Mouse (Mus musculus): ENCODE measurements at regions not wholly inside any gene's neighbourhood (a gene's known extent, or its start where the extent isn't known, plus 50 kb on each side); places are given as distances from the start of the nearest gene placed in this dataset.

DNA sequence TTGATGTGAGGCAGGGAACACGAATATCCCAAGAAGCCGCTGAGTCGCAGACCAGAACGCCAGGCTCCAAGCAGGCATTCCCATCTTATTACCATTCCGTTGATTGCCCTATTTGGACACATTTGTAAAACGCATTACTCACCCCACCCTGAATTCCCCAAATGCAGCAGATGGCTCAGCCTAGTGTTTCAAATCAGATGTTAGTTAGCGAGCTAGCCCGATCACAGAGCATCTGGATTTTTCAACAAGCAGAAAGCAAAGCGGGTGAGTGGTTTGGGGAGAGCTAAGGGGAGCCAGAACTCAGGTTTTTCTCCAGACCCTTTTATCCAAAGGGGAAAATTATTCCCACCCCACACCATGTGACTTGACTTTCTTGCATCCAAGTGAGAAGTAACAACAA, 273.2 kb downstream of the Rwdd3 start:
- DNase-seq, result no peak

DNA sequence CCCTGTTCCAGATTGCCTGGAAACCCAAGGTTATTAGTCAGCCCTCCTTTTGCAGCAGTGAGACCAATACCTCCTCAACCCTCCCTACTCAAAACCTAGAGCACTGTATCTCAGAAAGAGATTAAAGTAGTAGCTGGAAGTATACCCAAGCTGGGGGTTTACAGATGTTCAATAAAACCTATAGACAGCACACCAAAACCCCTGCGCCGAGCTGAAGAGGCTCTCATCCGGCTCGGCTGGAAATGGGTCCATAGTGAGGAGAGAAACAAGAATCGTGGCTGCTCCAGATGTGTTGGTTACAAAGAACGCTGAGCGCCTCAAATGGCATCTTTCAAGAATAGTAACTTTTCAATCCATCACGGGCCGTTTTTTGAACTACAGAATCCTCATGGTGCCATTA, 273.7 kb downstream of the Rwdd3 start:
- DNase-seq, result no peak

DNA sequence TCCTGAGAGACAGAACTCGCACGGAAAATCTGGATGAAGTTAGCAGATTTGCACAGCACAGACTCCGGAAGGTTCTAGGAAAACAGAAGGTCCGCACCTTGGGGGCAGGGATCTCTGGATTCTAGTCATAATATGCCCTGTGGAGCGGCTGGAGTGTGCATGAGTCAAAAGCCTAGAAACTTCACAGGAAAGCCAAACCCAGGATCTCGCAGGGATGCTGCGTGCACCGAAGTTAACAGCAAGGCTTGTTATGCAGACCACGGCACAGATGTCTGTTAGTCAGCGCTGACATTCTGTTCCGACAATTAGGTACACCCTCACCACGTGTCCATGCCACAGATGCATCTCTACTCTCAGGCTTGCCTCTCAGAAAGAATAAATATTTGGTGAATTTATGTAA, 274.3 kb downstream of the Rwdd3 start:
- no peak for DNase-seq

DNA sequence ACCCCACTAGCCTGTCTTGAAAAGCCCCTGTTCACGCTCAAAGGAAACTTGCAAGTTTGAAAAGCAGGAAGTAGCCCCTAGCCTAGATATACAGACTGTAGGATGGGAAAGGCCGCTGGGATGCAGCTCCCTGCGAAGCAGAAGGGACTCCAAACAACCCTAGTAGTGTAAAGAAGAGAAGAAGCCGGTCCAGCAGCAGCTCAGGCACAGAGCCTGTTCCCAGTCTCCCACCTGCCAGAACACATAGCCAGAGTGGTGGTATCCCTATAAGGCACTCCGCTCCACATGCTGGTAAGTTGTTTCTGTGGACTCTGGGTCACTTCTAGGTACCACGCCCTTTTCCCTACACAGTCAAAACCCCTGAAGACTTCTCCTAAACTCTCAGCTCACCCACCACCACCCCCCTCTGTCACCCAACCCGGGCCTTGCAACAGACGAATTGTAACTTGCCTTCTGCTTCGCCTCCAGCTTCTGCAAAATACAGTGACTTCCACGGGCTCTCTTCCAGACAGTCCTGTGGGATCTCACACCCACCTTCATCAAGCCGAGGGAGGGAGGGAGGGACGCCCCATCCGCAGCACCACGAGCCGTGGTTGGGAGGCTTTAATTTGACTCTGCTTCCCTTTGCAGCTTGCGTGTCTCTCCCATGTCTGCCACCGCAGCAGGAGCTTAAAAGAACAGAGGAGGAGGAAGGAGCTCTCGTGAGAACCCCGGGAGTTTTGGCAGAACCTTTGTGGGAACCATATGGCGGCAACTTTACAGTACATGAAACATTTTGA, 285.2 kb downstream of the Rwdd3 start:
- no peak for DNase-seq

DNA sequence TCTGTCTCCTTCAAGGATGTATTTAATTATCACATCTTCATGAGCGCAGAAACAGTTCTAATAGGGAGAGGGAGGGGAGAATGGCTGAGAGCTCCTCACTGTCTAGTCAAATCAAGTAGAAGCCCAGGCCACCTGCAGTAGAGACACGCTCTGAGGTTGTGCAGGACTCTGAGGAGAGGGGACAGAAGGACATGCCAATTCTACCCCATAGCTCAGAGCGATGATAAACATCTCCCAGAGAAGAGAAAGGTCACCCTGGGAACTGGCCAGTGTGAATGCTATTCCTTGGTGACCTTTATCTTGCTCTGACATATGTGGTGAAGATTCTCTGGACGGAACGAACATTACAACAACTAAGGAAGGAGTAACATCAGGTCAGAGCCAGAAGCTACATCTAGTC, 286.1 kb downstream of the Rwdd3 start:
- no peak for DNase-seq

DNA sequence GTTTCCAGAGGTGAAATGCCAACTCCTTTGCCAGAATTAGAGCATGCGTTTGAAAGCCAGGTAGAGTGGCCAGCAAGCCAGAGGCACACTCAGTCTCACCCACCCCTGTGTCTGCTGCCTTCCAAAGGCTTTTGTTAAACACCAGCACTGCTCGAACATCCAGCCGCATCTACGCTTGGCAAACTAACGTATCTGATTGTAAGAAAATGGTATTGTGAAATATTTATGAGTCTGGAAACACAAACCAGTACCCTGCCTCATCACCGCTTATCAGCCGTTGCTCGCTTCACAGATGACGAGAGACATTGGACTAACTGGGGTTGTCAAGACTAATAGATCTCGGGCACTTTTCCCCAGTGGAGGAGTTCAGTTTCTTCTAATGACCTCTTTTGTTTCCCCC, 287.3 kb downstream of the Rwdd3 start:
- no peak for DNase-seq

DNA sequence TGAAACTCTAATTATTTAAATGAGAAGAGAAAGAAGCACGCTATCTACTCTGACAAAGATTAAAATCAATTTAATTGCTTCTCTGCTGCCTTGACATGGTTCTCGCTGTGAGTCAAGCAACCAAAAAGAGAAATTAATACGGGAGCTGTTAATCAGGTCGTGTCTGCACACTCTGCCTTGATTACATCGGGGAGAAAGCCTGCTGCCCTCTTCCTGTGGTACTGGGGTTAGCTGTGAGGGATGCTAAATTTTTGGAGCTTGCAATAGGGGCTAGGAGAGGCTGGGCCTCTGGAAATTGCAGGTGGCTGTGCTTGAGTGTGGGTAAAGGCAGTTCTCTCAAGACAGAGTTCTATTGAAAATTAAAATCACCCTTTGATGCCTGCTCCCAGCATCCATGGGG, 287.8 kb downstream of the Rwdd3 start:
- DNase-seq, result no peak

DNA sequence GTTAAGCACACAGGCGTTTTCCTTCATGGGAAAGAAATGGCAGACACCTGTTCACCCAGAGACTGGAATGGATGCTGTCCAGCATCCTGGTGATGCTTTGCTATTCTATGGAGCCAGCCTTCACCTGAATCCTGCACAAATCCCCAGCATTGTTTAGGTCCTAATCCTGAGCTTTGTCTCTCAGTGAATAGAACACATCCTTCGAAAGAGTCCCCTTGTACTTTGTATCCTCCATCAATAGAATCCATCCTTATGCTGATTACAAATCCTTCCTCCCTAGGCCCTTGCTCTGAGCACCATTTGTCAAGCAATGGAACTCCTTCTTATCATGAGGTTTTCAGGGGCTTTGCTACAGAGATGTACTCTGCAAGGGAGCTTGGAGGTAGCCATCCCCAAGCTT, 292.1 kb downstream of the Rwdd3 start:
- DNase-seq, result no peak

DNA sequence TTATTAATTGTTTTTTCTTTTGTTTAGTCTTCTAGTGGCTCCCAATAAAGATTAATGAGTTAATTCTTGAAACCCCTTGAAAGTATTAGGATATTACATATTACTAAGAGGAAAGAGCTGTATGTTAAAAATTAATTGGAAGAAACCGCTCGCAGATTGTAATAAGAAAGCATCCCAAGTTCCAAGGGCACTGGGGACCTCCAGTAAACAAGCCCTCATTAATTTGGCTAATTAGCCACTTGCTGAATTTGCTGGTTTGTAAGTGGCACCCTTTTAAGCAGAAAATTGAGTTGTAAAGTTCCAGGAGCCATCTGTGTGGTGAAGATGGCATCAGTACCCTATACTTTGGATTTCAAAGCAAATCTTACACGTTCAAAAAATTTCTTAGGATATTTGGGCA, 295.8 kb downstream of the Rwdd3 start:
- DNase-seq, result no peak

DNA sequence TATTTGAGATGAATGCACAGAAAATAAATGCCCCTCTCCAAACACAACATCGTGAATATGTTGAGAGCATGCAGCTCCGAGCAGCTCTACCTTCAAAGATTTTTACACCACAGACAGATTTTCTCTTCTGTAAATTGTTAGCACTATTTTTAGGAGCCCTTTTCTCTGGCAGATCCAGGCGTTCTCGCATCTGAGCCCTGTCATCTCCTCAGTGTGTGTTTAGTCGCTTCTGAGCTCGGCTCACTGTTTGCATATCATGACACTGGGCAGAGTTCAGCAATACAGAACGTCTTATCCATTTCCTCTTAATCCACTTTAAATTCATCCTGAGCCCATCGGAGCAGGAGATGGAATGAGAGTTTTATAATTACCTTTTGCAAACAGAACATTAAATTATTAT, 306.5 kb downstream of the Rwdd3 start:
- no peak for DNase-seq

DNA sequence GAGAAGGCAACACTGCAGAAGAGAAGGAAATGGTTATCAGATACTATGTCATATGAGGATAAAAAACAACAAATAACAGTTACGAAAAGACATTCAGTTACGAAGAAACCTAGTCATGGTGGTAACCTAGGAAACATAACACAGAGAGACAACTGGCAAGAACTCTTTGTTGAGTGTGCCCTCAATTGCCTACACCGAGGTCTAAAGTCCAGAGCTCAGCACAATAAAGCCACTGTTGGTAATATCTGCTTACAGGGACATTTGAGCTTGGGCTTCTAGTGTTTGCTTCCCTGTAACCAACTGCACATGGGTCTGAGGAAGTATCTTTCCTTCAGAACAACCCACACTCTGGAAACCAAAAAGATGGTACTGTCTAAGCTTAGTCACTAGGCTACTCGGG, 309.9 kb downstream of the Rwdd3 start:
- no peak for DNase-seq

DNA sequence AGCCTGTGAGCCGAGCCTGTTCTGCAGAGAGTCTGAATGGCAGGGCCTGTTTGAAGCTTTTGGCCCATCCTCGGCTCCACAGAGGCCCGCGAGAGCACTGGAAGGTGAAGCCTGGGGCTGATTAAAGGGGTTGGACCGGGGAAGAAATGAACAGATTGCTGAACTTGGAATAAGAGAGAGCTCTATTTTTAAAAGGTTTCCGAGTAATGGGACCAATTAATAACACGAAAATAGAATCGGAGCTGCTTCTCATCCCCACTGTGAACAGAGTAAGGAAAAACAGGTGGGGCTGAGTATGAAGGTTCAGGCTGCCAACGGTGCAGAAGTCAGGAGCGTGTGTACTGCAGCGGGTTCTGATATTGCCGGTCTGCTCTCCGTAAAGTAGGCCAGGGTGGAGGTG, 313.2 kb downstream of the Rwdd3 start:
- no peak for DNase-seq

DNA sequence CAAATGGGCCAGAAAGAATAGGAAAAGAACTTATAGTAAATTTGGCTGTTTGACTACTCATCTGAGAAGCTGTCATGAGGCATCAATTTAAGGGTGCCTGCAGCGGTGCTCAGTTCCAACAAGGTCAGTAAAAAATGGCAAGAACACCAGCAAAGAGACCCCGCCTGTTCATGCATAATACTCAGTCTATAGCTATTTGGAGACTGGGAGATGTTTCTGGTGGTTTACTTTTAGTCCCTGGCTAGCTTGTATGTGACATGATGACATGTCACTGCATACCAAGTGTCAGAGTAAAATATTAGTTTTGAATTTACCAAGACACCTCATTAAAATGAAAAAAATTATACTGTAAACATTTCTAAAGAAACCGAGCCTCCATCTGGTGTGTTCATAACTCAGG, 317.2 kb downstream of the Rwdd3 start:
- no peak for DNase-seq

DNA sequence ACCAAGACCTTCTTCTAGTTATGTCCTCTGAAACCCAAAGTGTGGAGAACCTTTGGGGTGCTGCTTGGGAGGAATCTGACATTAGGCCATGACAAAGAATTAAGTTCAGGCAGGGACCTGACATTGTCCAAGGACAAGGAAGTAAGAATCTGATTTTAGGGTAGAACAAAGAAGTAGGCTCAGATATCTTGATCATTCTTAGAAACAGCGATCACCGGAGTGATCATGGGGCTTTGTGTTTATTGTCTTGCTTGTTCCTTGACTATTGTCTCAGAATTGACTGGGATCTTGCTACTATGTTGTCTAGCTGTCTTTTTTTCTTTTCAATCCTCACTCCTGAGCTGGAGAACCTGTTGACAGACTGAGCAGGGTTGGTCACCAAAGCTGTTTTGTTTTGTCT, 327.9 kb downstream of the Rwdd3 start:
- no peak for DNase-seq

DNA sequence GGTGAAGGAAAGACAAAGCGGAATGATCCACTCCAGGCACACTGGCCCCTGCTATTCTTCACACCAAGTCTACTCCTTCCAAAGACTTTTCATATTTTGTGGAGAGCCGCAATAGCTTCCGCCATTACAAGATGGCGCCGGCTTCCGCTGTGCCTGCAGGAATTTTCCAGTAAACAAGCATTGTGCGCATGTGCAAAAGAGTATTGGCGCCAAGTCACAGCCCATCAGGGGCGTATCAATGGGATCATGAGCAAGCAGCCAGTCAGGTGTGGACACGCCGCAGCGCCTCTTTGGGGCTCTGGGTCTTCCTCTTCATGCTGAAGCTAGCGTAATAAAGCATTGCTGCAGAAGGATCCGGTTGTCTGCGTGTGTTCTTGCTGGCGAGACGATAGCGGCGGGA, 348.0 kb downstream of the Rwdd3 start:
- no peak for DNase-seq

DNA sequence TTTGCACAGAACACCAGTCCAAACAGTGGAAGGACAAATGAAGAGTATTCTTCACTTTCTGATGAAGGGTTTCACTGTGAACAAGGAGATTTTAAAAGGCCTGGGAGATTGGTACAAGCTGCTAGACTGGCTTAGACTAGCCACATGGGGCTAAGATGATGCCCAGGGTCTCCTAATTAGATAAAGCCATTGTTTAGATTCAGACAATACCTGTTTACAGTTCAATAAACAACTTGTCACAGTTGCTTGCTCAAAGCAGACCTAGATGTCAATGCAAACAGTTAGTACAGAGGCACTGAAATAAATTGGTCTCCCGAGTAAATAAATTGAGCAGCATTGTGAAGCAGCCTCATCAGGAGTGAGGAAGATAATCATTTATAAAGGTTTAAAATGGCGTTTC, 359.6 kb downstream of the Rwdd3 start:
- no peak for DNase-seq

DNA sequence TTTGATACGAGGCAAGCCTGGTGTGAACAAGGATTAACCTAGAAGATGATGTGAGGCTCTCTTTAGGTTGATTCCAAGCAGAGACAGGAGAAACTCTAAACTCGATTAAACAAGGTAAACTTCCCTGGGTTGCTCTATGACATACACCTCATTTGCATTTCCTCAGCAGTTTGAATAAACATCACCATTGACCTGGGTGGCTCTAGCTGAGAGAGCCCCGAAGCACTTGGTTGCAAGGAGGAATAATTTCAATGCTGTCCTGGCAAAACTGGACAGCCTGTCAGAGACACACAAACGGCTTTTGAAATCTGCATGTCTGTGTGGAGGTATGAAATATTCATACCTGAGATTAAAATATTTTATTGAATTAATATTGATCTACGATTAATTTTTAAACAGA, 361.0 kb downstream of the Rwdd3 start:
- no peak for DNase-seq

DNA sequence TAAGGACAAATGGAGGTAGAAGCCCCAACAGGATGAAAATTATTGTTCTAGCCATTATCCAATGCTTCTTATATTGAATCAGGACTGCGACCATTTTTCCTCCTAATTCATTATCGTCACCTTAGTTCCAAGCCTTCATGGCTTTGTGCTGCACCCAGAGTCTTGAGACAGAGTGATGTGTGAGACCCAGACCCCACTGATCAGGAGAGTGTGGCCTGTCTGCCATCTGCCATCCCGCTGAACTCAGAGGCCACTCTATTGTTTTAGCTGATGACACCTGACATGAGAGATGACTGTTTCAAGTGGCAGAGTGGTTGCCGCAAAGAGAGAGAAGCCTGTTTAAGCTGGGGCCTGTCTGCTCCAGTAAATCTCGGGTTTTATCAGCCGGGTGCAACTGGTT, 361.4 kb downstream of the Rwdd3 start:
- no peak for DNase-seq

DNA sequence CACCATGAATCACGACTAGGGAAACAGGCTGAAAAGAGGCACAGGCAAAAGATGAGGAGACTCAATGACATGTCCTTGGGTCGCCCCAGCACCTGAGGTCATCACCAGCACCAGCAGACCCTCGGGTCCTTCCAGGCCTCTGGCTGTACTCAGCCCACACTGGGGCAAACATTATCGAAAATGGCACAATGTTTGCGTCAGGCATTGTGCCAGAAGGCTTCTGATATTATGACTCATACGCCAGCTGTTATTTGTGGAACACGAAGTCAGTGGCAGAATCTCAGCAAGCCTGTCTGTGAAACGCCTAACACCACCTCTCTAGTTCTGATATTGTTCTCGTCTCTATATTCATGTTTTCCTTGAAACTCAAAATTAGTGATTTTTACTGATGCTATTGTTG, 384.8 kb downstream of the Rwdd3 start:
- DNase-seq, result no peak

DNA sequence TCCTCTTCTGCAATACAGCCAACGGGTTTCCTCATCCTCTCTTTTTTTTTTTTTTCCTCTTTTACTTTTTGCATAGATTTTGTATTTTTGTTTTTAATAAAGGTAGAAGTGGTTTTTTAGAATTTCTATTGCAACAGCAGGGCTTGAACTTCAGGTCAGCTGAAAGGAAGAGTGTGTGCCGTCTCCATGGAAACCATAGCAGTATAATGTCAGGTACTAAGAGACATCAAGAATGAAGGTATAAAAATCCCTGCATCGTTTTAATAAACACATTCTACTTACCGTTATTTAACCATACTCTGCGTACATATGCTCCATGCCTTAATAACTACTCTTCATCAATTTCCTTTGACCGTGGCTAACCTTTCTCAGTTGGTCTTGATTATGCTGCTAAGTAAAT, 390.0 kb downstream of the Rwdd3 start:
- DNase-seq, result no peak

DNA sequence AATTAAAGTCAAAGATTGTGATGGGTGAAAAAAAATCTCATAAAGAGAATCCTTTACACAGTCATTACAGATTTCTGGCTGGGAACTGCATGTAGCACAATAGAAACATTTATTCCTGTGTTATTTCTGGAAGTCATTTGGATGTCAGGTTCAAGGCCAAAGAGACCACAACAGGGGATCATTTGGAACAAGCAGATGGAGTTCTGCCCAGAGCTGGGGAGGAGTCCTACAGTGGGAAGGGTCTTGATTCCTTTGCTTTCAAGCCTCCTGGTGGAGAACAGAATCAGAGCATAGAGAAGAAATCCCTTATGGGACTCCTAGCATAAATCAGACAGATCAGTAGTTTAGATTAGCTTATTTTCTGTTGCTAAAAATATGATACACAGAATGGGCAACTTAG, 392.4 kb downstream of the Rwdd3 start:
- no peak for DNase-seq

DNA sequence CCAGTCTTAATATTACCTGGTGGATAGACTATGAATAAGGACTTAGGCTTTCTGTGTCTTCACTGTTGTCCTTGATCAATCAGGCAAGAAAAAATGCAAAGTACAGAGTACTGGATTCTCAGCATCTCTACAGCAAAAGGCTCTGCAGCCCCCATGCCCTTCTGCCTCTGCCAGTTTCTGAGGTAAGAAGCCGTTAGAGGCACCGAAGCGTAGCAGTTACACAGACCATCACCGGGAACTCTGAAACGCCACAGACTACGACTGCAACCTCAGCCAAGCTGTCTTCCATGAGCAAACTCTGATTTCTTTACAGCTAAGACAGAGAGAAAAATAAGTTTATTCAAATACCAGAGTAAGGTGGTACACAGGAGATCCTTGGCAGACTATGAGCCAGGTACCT, 396.5 kb downstream of the Rwdd3 start:
- no peak for DNase-seq

DNA sequence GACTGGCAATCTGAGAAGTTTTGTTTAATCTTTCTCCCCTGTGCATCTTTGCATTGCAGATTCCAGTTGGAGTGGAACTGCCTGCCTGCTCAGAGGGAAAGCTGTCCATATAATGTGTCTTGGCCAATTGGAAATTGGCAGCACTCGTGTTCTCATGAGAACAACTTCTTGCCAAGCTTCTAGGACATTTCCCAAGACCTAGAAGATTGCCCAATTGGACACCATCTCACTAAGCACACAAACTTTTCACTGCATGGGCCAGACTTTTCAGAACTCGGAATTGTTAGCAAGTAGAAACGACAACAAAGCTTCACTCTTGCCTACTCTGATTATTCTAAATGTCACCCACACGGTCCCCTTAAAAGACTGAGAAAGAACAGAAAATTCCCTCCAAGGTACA, 409.8 kb downstream of the Rwdd3 start:
- DNase-seq, result no peak

DNA sequence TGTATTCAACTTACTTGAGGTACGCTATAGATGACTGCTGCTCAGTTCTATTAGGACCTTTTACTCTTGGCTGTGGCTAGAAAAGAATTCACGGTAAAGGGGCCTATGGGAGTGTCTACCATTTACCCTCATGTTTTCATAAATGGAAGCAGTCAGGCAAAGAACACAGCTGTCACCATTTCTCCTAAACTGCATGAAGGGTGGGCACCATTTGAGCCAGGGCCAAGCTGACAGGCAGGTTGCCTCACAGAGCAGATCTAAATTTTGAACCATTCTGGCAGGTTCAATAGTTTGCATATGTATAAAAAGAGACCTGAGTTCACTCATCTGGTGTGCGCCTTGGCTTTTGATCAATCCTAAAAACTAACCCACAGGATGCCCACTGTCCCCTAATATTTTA, 410.3 kb downstream of the Rwdd3 start:
- no peak for DNase-seq

DNA sequence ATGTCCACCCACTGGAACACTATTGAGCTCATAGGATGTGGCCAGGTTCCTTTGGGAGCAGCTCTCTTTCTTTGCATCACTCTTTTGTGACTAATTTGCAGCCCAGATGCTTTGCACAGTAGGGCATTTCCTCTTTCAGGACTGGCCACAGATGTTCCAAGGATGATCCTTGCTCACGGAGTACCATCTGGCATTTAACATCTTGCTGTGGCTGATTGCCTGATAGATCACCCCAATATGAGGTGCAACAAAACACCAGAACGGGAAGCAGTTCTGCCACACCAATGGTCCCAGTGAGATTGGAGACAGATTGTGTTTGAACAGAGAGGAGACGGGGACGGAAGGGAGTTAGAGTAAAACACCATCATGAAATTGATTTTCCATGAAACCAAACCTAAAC, 423.0 kb downstream of the Rwdd3 start:
- DNase-seq, result no peak

DNA sequence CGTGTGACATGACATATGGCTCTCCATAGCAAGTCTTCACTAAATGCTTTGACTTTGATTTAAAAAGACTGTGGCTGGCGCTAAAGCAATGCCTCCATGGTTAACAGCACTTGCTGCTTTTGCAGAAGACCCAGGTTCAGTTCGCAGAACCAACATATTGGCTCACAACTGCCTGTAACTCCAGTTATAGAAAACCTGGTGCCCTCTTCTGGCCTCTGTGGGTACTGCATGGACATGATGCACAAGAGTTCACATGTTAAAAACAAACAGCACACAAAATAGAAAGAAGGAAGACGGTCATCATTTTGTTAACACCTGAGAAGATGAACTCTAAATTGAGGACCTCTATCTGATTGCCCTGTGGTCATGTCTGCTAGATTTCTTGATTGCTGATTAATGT, 423.8 kb downstream of the Rwdd3 start:
- DNase-seq, result peak in 1 of 2 experiments; percentile 1
